Mouse (Mus musculus): ENCODE measurements around the gene Shld1.

Shld1 gene

DNA sequence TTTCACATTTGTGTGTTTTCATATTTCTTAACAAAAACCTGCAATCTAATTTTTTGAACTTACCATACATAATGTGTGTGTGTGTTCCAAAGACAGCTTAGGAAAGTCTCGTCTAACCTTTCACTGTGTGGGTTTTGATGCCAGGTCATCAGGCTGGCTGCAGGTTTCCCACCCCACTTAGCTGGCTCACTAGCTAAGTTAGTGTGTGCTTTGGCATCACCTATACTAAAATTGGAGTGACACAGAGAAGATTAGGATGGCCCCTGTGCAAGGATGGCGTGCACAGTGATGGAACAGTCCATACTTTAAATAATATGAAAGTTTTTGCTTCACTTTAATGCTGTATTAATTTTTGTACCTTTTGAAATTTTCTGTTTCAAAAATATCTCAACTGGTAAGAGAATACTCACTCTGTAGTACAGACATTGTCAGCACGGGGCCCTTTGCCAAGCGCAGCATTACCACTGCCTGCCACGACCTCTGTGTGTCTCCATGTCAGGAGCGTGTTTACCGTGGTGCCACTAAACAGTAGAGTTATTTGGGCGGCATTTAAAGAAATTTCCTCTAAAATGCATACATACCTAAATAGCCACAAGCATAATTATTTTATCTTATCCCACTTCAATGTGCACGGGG is 30.3 kb downstream of the Shld1 start:
- in situ Hi-C loops (cut with MboI; ENCODE audit: unreplicated experiment in 2 of 2): loop anchor here in 1 of 2 experiments (5.0 to 25.0 kb wide), 3 partner anchors 185 to 905 kb away; no protein-coding TSS in a partner anchor

DNA sequence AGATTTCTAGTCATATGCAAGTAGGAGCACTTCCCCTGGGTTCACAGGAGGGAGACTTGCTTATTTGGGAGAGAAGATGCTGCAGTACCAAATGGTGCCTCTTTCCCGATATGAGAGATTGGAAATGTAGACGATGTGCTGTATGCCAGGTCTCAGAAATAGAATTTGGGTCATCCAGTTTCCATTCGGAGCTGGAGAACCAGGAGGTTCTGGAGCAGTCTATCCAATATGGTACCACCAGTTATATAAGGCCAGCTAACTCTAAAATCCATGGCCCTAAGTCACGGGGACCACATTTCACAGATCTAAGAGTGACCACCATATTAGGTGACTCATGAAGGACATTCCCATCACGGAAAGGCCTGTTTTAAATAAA is 30.8 kb downstream of the Shld1 start:
- in situ Hi-C loops (cut with MboI; ENCODE audit: unreplicated experiment in 2 of 2): loop anchor here in 1 of 2 experiments (5.0 to 25.0 kb wide), 3 partner anchors 185 to 905 kb away; no protein-coding TSS in a partner anchor

DNA sequence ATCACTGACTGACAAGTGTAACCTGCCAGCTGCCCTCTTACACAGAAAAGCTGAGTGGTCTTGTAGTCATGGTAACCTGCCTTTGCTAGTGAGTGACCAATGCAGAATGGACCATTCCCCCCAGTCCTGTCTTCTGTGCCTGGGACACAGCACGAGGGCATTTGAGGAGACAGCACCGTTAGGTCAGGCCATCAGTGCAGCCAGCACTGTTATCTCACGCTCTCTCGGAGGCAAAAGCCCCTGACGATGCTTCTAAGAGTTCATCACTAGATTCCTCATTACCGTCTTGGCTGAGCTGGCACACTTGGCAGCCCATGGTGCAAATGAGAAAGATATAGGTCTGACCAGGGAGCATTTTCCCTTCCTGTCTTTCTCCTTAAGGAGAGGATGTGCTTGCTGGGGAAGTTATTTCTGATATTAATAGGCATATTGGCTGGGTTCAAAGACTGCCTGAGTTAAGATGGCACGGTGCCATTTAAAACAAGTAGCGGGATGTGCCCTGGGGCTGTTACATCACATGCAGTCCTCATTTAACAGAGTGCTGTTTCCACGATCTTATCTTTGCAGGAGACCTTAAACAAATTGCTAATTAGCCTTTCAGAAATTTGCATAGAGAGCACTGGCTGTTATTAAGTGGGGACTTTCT is 34.3 kb downstream of the Shld1 start:
- in situ Hi-C loops (cut with MboI; ENCODE audit: unreplicated experiment in 2 of 2): loop anchor here (5.0 to 25.0 kb wide), 3 partner anchors 94 to 909 kb away; partner anchors contain the start of genes Mcm8 (in 1 of the 2) and Trmt6 (in 1 of the 2)

DNA sequence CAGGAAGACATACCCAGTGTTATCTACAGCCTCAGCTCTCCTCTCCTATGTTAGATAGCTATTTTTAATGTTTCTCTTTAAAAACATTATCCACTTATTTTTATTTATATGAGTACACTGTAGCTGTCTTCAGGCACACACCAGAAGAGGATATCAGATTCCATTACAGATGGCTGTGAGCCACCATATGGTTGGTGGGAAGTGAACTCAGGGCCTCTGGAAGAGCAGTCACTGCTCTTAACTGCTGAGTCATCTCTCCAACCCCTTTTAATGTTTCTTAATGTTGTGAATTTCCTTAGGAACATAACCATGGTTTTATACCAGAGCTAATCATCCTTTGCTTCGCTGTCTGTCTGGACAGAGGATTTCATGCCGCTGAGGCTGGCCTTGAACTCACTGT is 35.1 kb downstream of the Shld1 start:
- in situ Hi-C loops (cut with MboI; ENCODE audit: unreplicated experiment in 2 of 2): loop anchor here (5.0 to 25.0 kb wide), 3 partner anchors 93 to 910 kb away; partner anchors contain the start of genes Mcm8 (in 1 of the 2) and Trmt6 (in 1 of the 2)

DNA sequence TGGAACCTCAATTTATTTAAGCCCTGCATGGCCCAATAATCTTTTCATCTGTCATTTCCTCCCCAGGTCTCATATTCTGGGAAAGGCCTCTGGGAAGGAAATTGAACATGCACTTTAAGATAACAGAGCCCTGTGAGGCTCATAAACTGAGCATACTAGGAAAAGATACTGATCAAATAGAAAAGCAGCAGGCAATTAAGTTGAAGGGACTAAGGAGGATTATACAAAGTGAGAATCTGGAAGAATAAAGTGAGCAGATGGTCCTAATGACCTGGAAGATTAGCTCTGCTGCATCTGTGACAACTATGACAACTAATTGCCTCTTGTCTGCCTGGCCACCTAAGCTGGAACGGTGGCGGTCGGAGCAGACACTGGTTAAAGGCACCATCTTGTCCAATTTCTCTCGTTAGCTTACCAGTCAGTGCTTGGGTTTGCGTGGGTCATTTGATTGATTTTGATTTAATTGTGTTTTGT is 37.3 kb downstream of the Shld1 start:
- in situ Hi-C loops (cut with MboI; ENCODE audit: unreplicated experiment in 2 of 2): loop anchor here (5.0 to 25.0 kb wide), 3 partner anchors 91 to 912 kb away; partner anchors contain the start of genes Mcm8 (in 1 of the 2) and Trmt6 (in 1 of the 2)

DNA sequence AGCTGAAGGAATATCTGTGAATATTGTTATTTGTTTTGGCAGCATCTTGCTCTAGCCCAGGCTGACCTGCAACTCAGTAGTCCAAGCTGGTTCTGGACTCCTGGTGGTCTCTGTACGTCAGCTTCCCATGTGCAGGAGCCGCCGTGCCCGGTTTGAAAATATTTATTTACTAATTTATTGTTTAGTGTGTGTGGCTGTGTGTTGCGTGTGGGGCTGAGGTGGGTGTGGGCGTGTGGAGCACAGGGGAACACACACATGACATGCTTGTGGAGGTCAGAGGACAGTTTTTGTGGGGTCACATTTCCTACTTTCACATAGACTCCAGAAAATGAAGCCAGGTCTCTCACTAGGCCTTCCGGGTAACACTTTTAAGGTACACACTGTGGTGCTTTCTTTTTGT is 37.8 kb downstream of the Shld1 start:
- in situ Hi-C loops (cut with MboI; ENCODE audit: unreplicated experiment in 2 of 2): loop anchor here (5.0 to 25.0 kb wide), 3 partner anchors 90 to 912 kb away; partner anchors contain the start of genes Mcm8 (in 1 of the 2) and Trmt6 (in 1 of the 2)

DNA sequence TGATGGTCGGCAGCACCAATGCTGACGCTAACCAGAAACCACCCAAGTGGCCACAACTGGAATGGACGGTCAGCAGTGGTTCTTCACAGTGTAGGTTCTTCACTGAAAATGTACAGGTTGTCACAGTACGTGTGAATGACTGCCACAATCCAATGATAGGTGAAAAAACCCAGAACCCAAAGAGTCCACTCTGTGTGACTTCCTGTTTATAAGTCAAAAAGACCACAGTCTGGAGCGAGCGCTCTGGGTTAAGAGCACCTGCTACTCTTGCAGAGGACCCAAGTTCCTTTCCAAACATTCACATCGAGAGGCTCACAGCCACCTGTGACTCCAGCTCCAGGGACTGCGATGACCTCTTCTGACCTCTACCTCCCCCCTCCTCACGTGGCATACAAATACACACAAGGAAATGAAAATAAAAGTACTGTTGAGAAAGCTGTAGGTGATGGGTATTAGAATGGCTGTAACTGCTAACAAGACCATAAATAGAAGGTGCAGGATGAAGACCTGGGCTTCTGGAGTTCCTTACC is 38.7 kb downstream of the Shld1 start:
- in situ Hi-C loops (cut with MboI; ENCODE audit: unreplicated experiment in 2 of 2): loop anchor here in 1 of 2 experiments (10.0 kb wide), 1 partner anchor 89 kb away; the partner anchor contains the start of genes Mcm8 and Trmt6

DNA sequence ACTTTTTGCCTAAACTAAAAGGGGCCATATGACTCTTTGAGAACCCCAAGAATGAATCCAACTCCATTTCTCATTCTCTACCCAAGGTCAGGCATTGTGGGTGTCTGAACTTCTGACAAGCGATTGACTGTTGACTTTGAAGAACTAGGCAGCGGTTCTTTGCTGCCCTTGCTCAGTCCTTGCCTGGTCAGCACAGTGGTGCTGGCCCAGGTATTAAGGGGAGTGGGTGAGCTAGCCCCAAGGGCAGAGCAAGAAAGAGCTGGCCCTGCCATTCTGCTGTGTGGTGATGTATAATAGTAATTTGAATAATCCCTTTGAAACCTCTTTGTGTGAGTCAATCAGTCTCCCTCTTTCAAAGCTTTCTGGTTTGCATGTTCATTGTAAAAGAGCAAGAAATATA is 39.4 kb downstream of the Shld1 start:
- in situ Hi-C loops (cut with MboI; ENCODE audit: unreplicated experiment in 2 of 2): loop anchor here in 1 of 2 experiments (10.0 kb wide), 1 partner anchor 89 kb away; the partner anchor contains the start of genes Mcm8 and Trmt6

DNA sequence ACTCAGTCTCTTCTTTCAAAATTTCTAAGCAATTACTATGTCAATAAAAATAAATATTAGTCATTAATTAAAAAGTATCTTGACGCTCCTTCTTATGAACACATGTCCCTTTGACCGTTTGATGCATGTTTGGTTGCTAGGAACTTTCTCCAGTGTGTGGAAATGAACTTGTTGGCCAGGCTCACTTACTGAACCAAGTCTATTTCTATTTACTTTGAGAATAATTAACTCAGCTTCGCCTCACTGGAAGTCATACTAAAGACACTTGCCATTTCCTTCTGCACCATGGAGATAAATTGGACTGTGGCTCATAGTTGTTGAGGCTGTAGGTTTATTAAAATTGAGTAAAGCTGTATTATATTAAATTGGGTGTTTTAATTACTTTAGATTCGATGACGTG is 46.2 kb downstream of the Shld1 start:
- in situ Hi-C loops (cut with MboI; ENCODE audit: unreplicated experiment in 2 of 2): no loop called here

DNA sequence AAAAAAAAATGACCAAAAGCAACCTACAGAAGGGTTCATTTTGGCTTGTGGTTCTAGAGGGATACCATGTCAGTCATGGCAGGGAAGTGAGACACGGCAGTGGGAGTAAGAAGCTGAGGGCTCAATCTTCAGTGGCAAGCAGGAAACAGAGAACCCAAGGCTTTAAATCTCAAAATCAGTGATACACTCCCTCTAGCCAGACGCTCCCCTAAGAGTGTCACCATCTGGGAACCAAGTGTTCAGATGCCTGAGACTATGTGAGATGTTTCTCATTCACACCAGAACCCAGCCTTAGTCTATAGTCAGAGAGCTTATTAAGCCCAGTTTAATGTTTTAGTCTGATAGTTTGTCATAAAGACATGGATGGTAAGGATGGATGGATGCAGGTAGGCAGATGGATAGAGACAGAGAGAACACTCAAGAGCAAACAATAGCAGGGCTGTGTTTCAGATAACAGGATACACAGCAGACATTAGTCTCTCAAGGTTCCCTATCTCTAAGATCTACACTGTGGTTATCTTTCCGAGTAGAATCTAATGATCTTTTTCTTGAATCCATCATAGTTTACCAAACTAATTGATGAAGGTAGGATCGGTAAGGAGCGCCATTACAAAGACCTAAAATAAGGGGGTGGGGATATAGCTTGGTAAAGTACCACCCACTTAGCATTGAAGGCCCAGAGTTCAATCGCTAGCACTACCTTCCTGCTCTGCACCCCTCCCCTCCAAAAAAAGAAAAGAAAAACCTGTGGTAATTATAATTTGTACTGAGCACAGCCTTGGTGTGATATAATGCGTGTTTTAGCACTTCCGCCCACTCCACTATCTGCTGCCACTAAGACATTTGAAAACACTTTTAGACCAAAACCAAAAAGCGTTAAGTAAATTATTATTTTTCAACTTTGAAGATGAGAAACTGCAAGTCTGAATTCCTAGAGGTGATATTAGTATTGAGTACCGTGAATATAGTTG is 47.2 kb downstream of the Shld1 start:
- in situ Hi-C loops (cut with MboI; ENCODE audit: unreplicated experiment in 2 of 2): no loop called here

DNA sequence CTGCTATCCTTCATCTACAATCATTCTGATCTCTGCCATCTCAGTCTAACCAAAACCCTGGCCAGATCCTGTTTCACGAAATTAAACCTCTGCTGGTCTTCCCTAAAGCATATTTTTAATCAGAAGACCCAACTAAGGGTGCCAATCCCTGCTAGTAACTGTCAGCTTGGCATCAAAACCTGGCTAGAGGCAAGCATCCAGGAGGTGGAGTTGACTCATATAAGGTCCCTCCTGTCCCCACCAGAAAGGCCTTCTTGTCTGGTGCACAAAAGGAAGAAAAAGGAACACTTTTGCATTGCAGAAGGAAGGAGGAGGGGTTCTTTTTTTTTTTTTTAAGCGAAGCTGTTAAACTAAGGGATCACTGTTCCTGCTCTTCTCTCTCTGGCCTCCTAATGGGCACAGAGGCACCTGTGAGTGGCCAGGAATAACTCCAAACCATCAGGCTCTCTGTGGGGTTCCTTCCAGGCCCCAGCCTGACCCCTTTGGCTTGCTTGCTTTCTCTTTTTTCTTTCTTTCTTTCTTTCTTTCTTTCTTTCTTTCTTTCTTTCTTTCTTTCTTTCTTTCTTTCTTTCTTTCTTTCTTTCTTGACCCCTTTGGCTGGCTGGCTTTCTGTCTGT is 52.2 kb downstream of the Shld1 start:
- in situ Hi-C loops (cut with MboI; ENCODE audit: unreplicated experiment in 2 of 2): no loop called here

DNA sequence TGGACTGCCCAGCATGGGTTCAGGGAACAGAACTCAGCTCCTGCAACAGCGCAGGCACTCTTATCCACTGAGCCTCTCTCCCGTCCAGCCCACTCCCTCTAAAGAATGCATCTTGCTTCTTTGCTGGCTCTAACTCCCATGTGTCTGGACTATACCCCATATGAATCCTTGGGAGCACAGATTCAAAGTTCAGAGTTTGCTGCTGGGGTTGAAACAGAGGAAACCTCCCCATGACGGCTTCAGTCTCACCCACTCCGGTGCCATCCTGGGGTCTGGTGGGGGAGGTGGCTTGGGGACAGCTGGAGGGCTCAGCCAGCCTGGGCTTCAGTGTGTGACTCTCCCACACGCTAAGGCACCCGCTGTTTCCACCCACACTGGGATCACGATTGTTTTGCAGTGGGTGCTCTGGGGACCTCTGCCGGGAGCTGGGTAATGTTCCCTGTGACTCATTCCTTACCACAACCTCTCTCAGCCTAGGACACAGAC is 55.2 kb downstream of the Shld1 start:
- in situ Hi-C loops (cut with MboI; ENCODE audit: unreplicated experiment in 2 of 2): no loop called here

DNA sequence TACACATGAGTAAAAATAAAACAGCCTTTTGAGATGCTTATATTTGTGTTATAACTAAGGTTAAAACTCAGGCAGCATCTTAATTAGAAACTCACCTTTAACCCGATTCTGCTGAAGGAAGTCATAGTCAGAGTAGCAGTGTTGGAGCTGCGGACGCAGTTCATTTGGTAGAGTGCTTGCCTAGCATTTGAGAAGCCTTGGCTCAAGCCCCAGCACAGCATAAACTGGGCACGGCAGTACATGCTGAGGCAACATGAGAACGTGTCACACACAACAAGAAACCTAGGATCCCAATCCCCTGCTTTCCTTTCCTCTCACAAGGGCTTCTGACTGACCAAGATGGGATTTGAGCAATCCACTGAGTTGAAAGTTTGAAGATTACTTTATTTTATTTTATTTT is 58.1 kb downstream of the Shld1 start:
- in situ Hi-C loops (cut with MboI; ENCODE audit: unreplicated experiment in 2 of 2): no loop called here

DNA sequence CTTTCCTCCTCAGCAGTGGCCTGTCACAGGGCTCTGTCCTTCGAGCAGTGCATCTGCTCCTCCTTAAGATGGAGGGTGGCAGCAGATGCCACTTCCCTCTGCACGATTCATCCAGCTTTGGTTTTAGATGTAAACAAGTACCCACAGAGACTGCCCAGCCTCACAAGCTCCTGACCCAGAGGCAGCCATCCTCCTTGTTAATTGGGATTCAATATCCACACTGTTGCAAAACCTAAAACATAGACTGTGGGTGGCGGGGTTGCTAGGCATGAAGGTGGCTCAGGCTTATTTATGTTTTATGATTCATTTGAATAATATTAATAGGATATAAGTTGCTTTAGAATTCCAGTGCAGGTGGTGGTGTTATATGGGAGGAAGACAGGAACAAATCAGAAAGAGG is 59.4 kb downstream of the Shld1 start:
- in situ Hi-C loops (cut with MboI; ENCODE audit: unreplicated experiment in 2 of 2): no loop called here

DNA sequence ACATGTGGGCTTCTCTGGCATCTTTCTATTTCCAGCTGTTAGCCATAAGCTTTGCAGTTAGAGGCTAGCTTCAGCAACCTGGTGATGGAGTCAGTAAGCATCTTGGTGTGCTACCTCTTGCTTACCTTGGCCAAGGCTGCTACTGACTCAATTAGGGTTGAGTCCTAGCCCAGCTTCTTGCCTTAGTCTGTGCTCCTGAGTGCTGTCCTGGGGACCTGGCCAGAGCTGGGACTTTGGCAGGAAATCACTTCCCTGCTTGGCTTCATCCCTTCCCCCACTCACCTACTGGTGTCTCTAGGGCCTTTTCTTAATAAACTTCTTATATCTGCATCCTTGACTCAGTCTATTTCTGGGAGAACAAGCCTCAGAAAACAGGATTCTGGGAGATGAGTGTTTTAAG is 64.0 kb downstream of the Shld1 start:
- in situ Hi-C loops (cut with MboI; ENCODE audit: unreplicated experiment in 2 of 2): loop anchor here in 1 of 2 experiments (25.0 kb wide), 1 partner anchor 1737 kb away; no protein-coding TSS in a partner anchor

DNA sequence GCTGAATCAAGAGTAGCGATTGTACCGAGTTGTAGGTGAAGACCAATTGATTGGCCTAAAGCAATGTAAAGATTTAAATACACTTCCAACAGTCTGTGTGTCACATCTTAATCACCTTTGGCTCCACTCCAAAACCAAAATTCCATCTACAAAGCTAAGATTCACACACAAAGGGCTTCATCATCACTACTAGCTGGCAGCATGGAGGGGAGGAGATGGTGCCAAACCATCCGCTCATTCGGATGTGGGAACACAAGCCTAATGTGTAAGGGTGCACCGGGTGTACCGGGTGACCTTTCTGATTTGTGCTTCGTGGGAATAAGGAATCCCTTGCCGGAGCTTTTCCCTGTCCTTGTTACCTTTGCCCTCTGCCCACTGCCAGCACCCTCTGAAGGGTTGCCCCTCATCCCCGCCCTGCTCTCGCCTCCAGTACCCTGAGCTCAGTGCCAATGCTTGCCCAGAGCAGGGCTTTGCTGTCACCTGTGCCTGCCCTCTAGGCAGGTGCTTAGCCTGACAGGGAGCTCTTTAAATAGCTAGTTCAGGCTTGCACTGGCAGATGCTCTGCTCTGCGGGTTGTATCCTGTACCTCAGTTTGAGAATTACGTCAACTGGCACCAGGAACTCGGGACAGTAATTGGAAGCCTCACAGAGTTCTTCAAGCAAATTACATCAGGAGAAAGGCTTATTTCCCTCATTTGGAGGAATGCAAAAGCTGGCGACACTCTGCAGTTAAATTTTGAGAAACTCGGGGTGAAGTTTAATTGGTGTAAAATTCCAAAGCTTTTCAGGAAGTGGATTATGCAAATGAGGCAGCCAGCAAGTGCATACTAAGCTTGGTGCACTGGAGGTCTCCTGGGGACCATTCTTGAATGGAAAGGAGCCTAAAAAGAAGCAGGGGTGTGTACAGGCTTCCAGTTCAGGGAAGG is 64.7 kb downstream of the Shld1 start:
- in situ Hi-C loops (cut with MboI; ENCODE audit: unreplicated experiment in 2 of 2): loop anchor here in 1 of 2 experiments (25.0 kb wide), 1 partner anchor 1736 kb away; no protein-coding TSS in a partner anchor

DNA sequence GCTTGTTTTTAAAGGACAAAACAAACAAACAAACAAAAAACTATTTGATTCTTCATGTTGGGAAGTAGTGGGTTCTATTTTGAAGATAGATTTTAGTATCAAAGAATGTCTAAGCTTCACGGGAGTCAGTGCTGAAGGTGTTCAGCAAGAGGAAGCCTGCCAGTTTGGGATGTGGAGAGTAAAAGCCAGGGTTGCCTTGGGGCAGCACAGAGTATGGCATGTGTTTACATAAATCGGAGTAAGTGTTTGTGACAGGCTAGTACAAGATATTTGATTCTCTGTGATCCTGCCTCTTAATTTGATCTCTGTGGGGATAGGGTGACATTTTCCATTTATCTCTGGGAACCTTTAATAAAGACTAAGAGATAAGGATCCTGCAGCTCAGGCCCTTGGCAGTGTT is 65.7 kb downstream of the Shld1 start:
- in situ Hi-C loops (cut with MboI; ENCODE audit: unreplicated experiment in 2 of 2): loop anchor here in 1 of 2 experiments (25.0 kb wide), 1 partner anchor 1735 kb away; no protein-coding TSS in a partner anchor

DNA sequence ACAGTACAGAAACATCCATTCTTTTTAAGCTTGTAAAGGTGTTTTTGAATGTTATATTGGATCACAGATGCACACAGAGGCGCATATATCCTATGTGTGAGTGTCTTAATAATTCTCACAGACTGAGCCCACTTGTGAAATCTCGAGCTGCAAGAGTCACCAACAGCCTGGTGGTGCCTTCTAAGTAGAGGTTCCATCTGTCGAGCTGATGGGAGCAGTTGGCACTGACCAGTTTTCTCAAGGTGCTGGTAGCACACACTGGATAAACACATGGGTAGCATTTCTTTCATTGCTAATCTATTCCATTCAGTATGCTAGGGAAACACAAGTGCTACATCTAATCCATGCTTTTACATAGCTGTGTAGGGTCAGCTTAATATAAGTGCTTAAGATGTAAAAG is 66.4 kb downstream of the Shld1 start:
- in situ Hi-C loops (cut with MboI; ENCODE audit: unreplicated experiment in 2 of 2): loop anchor here in 1 of 2 experiments (25.0 kb wide), 1 partner anchor 1734 kb away; no protein-coding TSS in a partner anchor
